Mouse (Mus musculus) megakaryocyte, embryonic 14.5 days (primary cell): ENCODE data around the gene Slc4a11.

Experiments
- FLI1 ChIP-seq: IDR thresholded peaks from 2 replicates; pipeline ENCODE4 v1.6.1; 2012; ENCODE audit warnings: low read length, inconsistent platforms, mixed read lengths
- GATA1 ChIP-seq: IDR thresholded peaks from 3 replicates; pipeline ENCODE4 v1.6.1; 2012; ENCODE audit warnings: mixed read lengths, low read length, inconsistent platforms, borderline replicate concordance

DNA sequence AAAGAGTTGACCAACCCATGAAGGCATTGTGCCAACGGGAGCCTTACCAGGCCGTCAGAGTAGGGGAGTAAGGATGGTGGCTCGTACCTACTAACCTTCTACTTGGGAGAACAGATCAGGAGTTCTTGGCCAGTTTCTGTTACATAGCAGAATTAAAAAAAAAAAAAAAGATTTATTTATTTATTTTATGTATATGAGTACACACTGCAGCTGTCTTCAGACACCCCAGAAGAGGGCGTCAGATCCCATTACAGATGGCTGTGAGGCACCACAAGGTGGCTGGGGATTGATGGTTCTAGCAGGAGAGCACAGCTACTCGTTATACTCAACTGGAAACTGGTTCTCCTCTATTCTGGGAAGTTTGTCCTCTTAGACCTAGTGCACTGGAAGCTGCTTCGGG, 7.9 kb upstream of the Slc4a11 start:
- no peak for TF ChIP-seq GATA1
- no peak for TF ChIP-seq FLI1
